Mouse (Mus musculus): ENCODE measurements around the gene Gm10228.
"Not testable (repeated sequence)": the region's sequence is repeated elsewhere in the genome, so short reads cannot be mapped to it uniquely, and the experiment has no call there.

Gm10228 gene

GRCm38 (mm10) chr16:89041372-89041771 lies at the start of gene Gm10228:
TSS of gene Gm10228 (minus strand) at chr16:89041472.
- not testable (repeated sequence) for DNase-seq (ENCODE audit: low spot score in 2 of 2)

GRCm38 (mm10) chr16:89071041-89071440 lies 29.8 kb upstream of the Gm10228 start:
- not testable (repeated sequence) for DNase-seq (ENCODE audit: low spot score in 2 of 2)

GRCm38 (mm10) chr16:89063902-89064301 lies 22.6 kb upstream of the Gm10228 start, which contains the start of gene 1110025L11Rik:
TSS of gene 1110025L11Rik (minus strand) at chr16:89064002.
- not testable (repeated sequence) for DNase-seq (ENCODE audit: low spot score in 2 of 2)

DNA sequence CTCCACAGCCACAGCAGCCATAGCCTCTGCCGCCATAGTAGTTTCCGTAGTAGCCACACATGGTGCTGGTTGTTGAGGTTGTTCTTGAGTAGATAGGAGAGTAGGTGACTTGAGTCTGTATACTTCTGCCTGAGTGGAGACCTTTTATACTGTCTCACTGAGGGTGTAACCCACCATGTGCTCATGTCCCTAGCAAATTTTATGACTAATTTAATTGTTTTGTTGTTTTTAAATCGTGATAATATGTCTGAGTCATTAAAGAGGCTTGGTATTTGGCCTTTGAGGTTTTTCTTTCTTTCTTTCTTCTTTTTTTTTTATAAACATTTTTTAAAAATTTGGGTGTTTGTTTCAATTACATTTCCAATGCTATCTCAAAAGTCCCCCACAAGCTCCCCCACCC lies 6.5 kb upstream of the Gm10228 start, which contains the start of gene Krtap6-5:
TSS of gene Krtap6-5 (minus strand) at position 101 of the 400 bp plus-strand sequence.
- no peak for DNase-seq (ENCODE audit: low spot score in 2 of 2)

- not testable (repeated sequence) for DNase-seq (ENCODE audit: low spot score in 2 of 2)
These were observed 9.9 kb downstream of the Gm10228 start, which contains the start of gene Krtap6-1 for GRCm38 (mm10) chr16:89031399-89031798. TSS of gene Krtap6-1 (plus strand) at chr16:89031699.

- DNase-seq (ENCODE audit: low spot score in 2 of 2): not testable (repeated sequence)
These were observed 26.3 kb downstream of the Gm10228 start, which contains the start of gene Gm10229 for GRCm38 (mm10) chr16:89014984-89015383. TSS of gene Gm10229 (plus strand) at chr16:89015284.

DNA sequence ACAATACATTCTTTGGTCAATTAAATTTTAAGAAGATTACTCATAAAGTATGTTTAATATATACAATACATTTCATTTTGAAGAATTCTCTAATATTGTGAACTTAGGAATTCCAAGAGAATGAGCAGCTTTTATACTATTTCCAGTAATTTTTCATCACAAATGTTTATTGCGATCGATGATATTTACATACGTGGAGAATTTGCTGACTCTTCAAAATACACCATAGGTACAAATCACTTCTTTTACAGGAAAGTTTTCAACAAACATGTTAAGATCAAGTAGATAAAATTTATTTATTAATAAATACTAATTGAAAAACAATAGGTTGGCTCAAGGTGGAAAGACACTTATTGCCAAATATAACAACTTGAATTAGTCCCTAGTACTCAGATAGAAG lies 27.3 kb downstream of the Gm10228 start:
- no peak for DNase-seq (ENCODE audit: low spot score in 2 of 2)

GRCm38 (mm10) chr16:89010659-89011058 lies 30.6 kb downstream of the Gm10228 start, which contains the start of gene Krtap22-2:
TSS of gene Krtap22-2 (minus strand) at chr16:89010759.
- DNase-seq (ENCODE audit: low spot score in 2 of 2): no peak
